Mouse (Mus musculus) stomach, embryonic 15.5 days (tissue): ENCODE results near the gene Gpr153. TPM values are rescaled to one million over a fixed set of nuclear protein-coding genes. Genes with fewer than 3 reads are reported as not detected.

Source experiments
- ATAC-seq: fragments of 200-750 bp; cut with Nextera tagmentation; 2 replicates; pipeline ENCODE4 v1.8.0; 2017; ENCODE audit warnings: low read depth, moderate number of reproducible peaks, moderate TSS enrichment; ENCODE audit not compliant: insufficient read depth, low FRiP score
- H3K27ac ChIP-seq: fragments of 300-500 bp; sonication (generic); 2 replicates; pipeline ENCODE4 v1.5.1; 2015; ENCODE audit warnings: mild to moderate bottlenecking, inconsistent platforms
- H3K27me3 ChIP-seq: fragments of 300-500 bp; sonication (generic); replicated peaks from 2 replicates; pipeline ENCODE4 v1.6.1; 2015; ENCODE audit warnings: inconsistent platforms
- H3K36me3 ChIP-seq: fragments of 300-500 bp; sonication (generic); 2 replicates; pipeline ENCODE4 v1.6.1; 2015; ENCODE audit warnings: inconsistent platforms
- H3K4me1 ChIP-seq: fragments of 300-500 bp; sonication (generic); 2 replicates; pipeline ENCODE4 v1.6.1; 2015; ENCODE audit warnings: inconsistent platforms
- H3K4me2 ChIP-seq: fragments of 300-500 bp; sonication (generic); 2 replicates; pipeline ENCODE4 v1.6.1; 2015; ENCODE audit warnings: mild to moderate bottlenecking, inconsistent platforms
- H3K4me3 ChIP-seq: fragments of 300-500 bp; sonication (generic); replicated peaks from 2 replicates; pipeline ENCODE4 v1.5.1; 2015; ENCODE audit warnings: inconsistent platforms
- H3K9ac ChIP-seq: fragments of 300-500 bp; sonication (generic); 2 replicates; pipeline ENCODE4 v1.6.1; 2015; ENCODE audit warnings: inconsistent platforms
- H3K9me3 ChIP-seq: fragments of 300-500 bp; sonication (generic); 2 replicates; pipeline ENCODE4 v1.6.1; 2016; ENCODE audit warnings: inconsistent platforms
- WGBS: fragments of 180-500 bp; shearing (Covaris S2); methylation state at CpG from one replicate; pipeline ENCODE4 v1.1.7; 2015; 5-methylcytosine and 5-hydroxymethylcytosine counted together
- polyA plus RNA-seq: library from polyadenylated mRNA; unstranded; fragments of >200 nt; fragmentation: Nextera tagmentation; extraction: Ambion mirVana; gene quantifications from 2 replicates; pipeline ENCODE4 v1.2.1, GENCODE M21; 2015

Gene Gpr153
- polyA plus RNA-seq, 1 experiment from 2014 or later = 13.5 TPM

DNA sequence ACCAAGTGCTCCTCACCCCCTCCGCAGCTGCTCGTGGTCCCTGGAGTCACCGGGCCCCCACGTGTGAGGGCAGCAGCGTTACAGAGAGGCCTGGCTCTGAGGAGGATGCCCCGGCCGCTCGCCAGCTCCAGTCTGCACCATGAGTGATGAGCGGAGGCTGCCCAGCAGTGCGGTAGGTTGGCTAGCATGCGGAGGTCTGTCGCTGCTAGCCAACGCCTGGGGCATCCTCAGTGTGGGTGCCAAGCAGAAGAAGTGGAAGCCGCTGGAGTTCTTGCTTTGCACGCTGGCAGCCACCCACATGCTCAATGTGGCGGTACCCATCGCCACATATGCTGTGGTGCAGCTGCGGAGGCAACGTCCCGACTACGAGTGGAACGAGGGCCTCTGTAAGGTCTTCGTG is 5.0 kb downstream of the Gpr153 start:
- Histone ChIP-seq H3K36me3 (no peaks in the 10 kb centered on the region), H3K4me2 (no peak overlapping the region), H3K4me3 (no peak overlapping the region), H3K27ac (no peak overlapping the region), H3K9ac (no peak overlapping the region), H3K9me3 (no peaks in the 10 kb centered on the region), H3K4me1 (peaks cover 25% of the 10 kb centered on the region), H3K27me3 (peaks cover 55% of the 10 kb centered on the region)
- no peak for ATAC-seq
- WGBS = 84% methylated on average over 23 of the region's 23 CpGs

DNA sequence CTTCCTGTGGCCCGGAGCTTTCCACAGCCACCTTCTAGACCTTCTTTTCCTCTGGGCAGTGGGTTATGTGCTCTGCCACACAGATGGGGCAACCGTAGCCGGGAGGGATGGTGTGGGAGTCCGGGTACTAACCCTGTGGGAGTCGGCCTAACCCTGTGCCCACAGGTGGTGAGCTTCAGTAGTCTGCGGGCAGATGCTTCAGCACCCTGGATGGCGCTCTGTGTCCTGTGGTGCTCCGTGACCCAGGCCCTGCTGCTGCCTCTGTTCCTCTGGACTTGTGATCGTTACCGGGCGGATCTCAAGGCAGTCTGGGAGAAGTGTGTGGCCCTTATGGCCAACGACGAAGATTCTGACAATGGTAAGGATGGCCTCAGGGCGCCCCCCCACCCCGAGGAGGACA is 7.6 kb downstream of the Gpr153 start:
- no peaks in the 10 kb centered on the region for H3K9me3 ChIP-seq
- H3K27me3 ChIP-seq = peaks cover 67% of the 10 kb centered on the region
- H3K4me1 ChIP-seq = peaks cover 20% of the 10 kb centered on the region
- no peak overlapping the region for H3K9ac ChIP-seq
- no peak overlapping the region for H3K27ac ChIP-seq
- no peak overlapping the region for H3K4me3 ChIP-seq
- H3K4me2 ChIP-seq = no peak overlapping the region
- 52% methylated on average over 15 of the region's 15 CpGs for WGBS
- H3K36me3 ChIP-seq = no peaks in the 10 kb centered on the region
- ATAC-seq = no peak

DNA sequence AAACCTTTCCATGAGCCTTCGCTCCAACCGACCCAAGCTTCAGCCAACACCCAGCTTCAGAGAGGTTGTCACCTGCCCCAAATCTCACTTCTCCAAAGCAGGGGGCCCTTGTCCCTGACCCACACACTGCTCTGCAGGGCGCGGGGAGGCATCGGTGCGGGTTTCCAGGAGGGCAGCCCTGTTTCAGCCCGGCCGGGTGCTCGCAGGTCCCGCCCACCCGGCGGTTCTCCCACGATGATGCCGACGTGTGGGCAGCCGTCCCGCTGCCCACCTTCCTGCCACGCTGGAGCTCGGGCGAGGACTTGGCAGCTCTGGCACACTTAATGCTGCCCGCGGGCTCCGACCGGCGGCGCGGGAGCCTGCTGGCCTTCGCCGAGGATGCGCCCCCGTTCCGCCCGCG is 8.7 kb downstream of the Gpr153 start:
- Histone ChIP-seq H3K4me1 (peaks cover 20% of the 10 kb centered on the region), H3K9ac (no peak overlapping the region), H3K4me3 (peak overlapping the region; percentile 25), H3K27ac (no peak overlapping the region), H3K4me2 (peak overlapping the region; percentile 59), H3K27me3 (peaks cover 78% of the 10 kb centered on the region), H3K36me3 (no peaks in the 10 kb centered on the region), H3K9me3 (no peaks in the 10 kb centered on the region)
- no peak for ATAC-seq
- 21% methylated on average over 34 of the region's 34 CpGs for WGBS

DNA sequence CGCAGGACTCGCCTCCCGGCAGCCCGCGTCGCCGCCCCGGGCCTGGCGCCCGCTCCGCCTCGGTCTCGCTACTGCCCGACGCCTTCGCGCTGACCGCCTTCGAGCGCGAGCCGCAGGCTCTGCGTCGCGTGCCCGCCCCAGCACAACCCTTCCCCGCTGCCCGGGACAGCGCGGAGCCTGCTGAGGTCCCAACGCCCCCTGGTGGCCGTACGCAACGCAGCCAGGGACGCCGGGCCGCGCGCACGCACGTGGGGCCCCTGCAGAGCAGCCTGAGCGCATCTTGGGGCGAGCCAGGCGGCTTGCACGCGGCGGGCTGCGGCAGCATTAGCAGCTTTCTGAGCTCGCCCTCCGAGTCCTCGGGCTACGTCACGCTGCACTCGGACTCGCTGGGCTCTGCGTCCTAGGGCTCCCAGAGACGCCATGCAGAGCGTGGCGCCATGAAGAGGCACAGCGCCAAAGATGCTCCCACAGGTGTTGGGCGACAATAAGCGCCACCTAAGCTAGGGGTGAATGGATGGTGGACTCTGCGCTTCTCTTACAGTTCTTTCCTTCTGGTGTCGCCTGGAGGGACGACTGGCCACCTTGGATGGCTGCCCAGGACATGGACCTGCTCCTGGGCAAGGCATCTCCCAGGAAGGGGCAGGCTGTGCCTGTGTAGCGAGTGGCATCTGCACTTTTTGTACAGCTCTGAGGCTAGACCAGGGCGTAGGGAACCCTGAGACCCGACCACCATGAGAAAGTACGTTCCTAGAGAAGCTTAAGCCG is 9.3 kb downstream of the Gpr153 start:
- Histone ChIP-seq H3K4me1 (peaks cover 20% of the 10 kb centered on the region), H3K4me2 (peak overlapping the region; percentile 59), H3K36me3 (no peaks in the 10 kb centered on the region), H3K4me3 (peak overlapping the region; percentile 25), H3K27ac (no peak overlapping the region), H3K9me3 (no peaks in the 10 kb centered on the region), H3K9ac (no peak overlapping the region), H3K27me3 (peaks cover 84% of the 10 kb centered on the region)
- 6% methylated on average over 68 of the region's 70 CpGs for WGBS
- peak; percentile 81; the same call in 1 of the 2 replicates for ATAC-seq

DNA sequence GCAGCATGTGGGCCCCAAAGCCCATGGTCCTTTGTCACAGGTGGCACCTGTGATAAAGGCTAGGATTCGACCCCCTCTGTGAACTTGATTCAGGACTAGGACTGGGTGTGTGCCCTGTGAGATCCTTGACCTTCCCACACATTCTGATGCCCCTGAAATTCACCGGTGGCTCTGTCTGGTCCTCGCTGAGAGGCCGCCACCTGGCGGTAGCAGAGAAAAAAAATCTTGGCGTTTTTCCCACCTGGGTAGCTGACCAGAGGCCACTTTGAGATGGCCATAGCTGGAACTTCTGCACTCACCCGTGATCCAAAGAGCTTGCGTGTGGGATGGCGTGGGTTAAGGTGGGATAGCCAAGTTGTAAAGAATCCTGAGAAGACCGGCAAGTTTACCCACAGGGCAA is 11.5 kb downstream of the Gpr153 start:
- Histone ChIP-seq H3K4me2 (no peak overlapping the region), H3K9ac (no peak overlapping the region), H3K4me1 (peaks cover 24% of the 10 kb centered on the region), H3K27ac (no peak overlapping the region), H3K4me3 (no peak overlapping the region), H3K9me3 (no peaks in the 10 kb centered on the region), H3K27me3 (peaks cover 88% of the 10 kb centered on the region), H3K36me3 (no peaks in the 10 kb centered on the region)
- 3% methylated on average over 10 of the region's 10 CpGs for WGBS
- ATAC-seq = no peak

DNA sequence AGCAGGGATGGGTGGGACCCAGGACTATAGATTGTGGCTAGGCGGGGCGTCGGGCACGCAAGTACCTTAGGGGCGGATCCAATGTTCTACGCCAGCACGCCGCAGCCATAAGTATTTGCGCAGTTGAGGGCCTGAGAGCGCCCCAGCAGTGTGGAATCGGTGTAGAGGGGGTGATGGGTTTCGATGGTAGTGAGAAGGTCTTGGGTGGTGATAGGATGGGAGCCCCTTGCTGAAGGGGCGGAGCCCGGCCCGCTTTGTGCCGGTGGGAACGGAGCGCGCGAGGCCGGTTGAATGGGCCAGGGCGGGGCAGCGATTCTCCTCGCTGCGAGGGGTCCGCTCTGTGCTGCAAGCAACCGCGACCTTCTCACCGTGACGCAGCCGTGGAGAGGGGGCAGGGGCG is 12.2 kb downstream of the Gpr153 start:
- H3K4me2 ChIP-seq = peak overlapping the region; percentile 49
- no peak overlapping the region for H3K9ac ChIP-seq
- ATAC-seq = no peak
- peak overlapping the region; percentile 14 for H3K4me3 ChIP-seq
- H3K27me3 ChIP-seq = peaks cover 88% of the 10 kb centered on the region
- 6% methylated on average over 32 of the region's 32 CpGs for WGBS
- H3K4me1 ChIP-seq = peaks cover 29% of the 10 kb centered on the region
- H3K27ac ChIP-seq = no peak overlapping the region
- no peaks in the 10 kb centered on the region for H3K9me3 ChIP-seq
- H3K36me3 ChIP-seq = no peaks in the 10 kb centered on the region

DNA sequence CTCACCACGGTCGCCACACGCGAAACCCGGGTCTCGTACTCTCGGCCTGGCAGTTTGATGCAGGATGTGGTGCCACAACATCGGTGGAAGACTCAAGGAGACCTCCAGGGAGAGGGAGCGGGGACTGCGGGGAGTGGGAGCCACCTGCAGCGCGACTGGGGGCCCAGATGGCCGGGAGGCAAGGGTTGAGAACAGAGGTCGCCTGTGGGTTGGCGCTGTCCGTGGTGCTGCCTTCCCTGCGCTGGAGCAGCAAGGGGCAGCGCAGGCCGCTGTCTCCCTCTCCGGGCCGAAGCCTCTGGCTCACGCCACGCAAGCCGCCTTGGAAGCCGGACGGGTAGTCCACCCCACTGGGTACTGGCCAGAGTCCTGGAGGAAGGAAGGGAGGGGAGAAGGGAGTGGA is 12.9 kb downstream of the Gpr153 start:
- Histone ChIP-seq H3K4me3 (no peak overlapping the region), H3K27ac (no peak overlapping the region), H3K9me3 (no peaks in the 10 kb centered on the region), H3K4me2 (no peak overlapping the region), H3K27me3 (peaks cover 88% of the 10 kb centered on the region), H3K4me1 (peaks cover 29% of the 10 kb centered on the region), H3K36me3 (no peaks in the 10 kb centered on the region), H3K9ac (no peak overlapping the region)
- WGBS = 5% methylated on average over 25 of the region's 26 CpGs
- ATAC-seq = no peak

DNA sequence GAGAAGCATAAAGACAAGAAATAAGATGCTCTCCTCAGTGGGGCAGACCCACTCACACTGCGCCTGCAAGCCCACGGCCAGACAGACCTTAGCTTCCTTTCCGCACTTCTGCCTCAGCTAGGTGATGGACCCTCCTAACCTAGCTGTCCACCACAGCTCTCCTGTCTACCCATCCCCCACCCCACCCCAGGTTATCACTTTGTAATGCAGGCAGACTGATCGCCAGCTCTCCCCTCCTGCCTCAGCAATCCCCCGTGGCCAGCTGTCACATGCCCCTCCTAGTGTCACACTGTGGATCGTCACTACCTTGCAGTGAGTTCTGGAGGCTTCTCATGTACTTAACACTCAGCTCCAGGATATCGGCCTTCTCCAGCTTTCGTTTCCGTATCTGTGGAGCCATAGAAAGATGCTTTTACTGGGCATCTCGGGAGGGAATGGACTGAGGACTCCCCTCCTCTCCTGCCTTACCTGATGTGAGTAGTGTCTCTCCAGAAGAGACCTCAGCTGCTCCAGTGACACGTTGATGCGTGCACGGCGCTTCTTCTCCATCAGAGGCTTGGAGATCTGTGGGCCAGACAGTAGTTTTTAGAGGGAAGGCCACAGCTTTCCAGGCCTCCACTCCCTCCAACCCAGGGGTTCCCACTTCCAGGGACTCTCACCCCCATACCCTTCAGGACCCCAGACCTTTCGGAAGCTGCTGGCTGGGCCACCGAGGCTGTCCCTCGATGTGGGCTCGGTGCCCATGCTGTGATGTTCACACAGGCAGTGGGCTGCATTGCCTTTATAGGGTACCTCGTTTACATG is 13.5 kb downstream of the Gpr153 start:
- H3K4me1 ChIP-seq = peaks cover 29% of the 10 kb centered on the region
- H3K36me3 ChIP-seq = no peaks in the 10 kb centered on the region
- H3K4me2 ChIP-seq = no peak overlapping the region
- H3K27ac ChIP-seq = no peak overlapping the region
- H3K4me3 ChIP-seq = no peak overlapping the region
- H3K9ac ChIP-seq = no peak overlapping the region
- H3K27me3 ChIP-seq = peaks cover 88% of the 10 kb centered on the region
- no peak for ATAC-seq
- H3K9me3 ChIP-seq = no peaks in the 10 kb centered on the region
- WGBS = 23% methylated on average over 19 of the region's 19 CpGs

DNA sequence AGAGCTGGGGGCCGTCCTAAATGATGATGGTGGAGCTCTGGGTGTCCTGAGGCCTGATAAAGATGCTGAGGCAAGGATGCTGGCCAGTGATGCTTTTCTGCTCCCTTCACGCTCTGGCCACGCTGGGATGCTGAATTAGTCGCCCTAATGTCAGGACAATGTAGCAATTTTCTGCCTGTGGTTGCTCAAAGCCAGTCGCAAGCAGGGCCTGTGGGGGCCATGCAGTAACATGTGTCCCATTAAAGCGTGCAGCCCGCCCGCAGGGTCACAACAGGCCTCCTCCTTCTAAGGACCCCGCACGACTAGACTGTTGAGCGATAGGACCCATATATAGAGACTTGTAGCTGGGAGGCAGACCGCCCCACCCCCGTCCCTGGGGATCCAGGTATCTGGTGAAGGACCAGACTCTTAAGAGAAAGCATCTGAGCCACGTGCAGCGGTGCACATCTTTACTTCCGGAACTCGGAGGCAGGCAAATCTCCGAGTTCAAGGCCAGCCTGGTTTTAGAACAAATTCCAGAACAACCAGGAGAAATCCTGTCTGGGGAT is 14.4 kb downstream of the Gpr153 start:
- H3K27ac ChIP-seq = no peak overlapping the region
- H3K27me3 ChIP-seq = peaks cover 87% of the 10 kb centered on the region
- WGBS = 60% methylated on average over 18 of the region's 18 CpGs
- no peaks in the 10 kb centered on the region for H3K36me3 ChIP-seq
- no peak for ATAC-seq
- H3K4me3 ChIP-seq = no peak overlapping the region
- peaks cover 22% of the 10 kb centered on the region for H3K4me1 ChIP-seq
- H3K9ac ChIP-seq = no peak overlapping the region
- no peak overlapping the region for H3K4me2 ChIP-seq
- no peaks in the 10 kb centered on the region for H3K9me3 ChIP-seq

DNA sequence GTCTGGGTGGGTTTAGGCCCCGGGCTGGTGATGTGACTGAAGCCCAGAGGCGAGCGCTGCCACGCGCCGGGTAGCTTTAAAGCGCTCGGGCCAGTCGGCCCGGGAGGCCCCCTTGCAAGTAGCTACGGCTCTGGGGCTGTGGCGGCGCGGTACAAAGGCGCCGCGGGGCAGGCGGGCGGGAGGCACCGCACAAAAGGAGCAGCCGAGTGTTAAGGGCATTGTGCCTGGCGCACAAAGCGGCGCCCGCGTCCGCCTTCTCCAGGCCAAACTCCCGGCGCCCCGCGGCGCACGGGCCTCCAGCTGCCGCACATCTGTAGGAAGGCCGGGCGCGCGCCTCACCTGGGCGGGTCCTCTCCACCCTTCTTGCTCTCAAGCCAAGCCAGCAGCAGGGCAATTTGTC is 16.4 kb downstream of the Gpr153 start:
- H3K9ac ChIP-seq = no peak overlapping the region
- H3K4me2 ChIP-seq = peak overlapping the region; percentile 50
- under 1% methylated on average over 34 of the region's 39 CpGs for WGBS
- no peak overlapping the region for H3K27ac ChIP-seq
- ATAC-seq = no peak
- H3K9me3 ChIP-seq = no peaks in the 10 kb centered on the region
- H3K27me3 ChIP-seq = peaks cover 79% of the 10 kb centered on the region
- peaks cover 20% of the 10 kb centered on the region for H3K4me1 ChIP-seq
- no peaks in the 10 kb centered on the region for H3K36me3 ChIP-seq
- peak overlapping the region; percentile 22 for H3K4me3 ChIP-seq

DNA sequence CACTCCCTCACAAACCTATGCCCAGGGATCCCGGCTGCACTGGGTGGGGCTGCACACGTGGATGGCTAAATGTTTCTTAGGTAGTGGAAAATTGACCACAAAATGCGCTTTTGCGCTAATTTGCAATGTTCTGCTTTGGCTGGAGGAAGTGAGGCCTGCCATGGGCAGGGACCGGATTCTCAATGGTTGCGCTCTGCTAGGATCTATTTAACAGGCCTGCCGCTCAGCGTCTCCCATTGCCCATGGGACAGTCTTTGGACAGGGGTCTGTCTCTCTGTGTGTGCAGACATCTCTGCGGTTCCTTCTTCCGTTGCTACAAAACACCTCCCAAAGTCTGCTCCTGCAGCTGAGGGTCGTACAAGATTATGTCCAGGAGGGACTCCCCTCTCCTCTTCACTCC is 17.0 kb downstream of the Gpr153 start:
- H3K9ac ChIP-seq = no peak overlapping the region
- no peaks in the 10 kb centered on the region for H3K9me3 ChIP-seq
- WGBS = 24% methylated on average over 11 of the region's 11 CpGs
- H3K36me3 ChIP-seq = no peaks in the 10 kb centered on the region
- H3K4me3 ChIP-seq = no peak overlapping the region
- ATAC-seq = no peak
- peaks cover 18% of the 10 kb centered on the region for H3K4me1 ChIP-seq
- no peak overlapping the region for H3K4me2 ChIP-seq
- H3K27ac ChIP-seq = no peak overlapping the region
- H3K27me3 ChIP-seq = peaks cover 72% of the 10 kb centered on the region

DNA sequence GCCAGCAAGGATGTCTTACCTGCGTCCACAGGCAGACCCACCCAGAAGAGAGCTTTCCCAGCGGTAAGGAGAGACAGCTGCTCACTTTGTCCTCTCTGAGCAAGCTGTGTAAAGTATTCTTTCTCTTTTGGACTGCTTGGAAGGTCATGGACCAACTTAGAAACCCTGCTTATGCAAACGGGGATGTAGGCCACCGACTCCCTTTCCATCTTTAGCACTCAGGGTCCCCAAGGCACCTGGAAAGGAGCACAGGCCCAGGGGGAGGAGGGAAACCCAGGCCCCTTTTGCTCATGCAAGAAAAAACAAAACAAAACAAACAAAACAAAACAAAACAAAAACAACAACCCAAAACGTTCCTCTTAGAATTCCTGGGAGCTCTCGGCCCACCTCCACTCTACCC is 17.5 kb downstream of the Gpr153 start, which contains the start of gene Hes3:
Gene Hes3 (minus strand): TSS at position 101 of the 400 bp plus-strand sequence.
- Histone ChIP-seq H3K4me2 (peak within 1 kb of the TSS; percentile 50), H3K36me3 (no peaks in the 10 kb centered on the region), H3K27ac (no peak within 1 kb of the TSS), H3K27me3 (peaks cover 67% of the 10 kb centered on the region), H3K9ac (no peak within 1 kb of the TSS), H3K4me1 (peaks cover 15% of the 10 kb centered on the region), H3K4me3 (peak within 1 kb of the TSS; percentile 22), H3K9me3 (no peaks in the 10 kb centered on the region)
- WGBS = 33% methylated on average over 6 of the region's 6 CpGs
- ATAC-seq = no peak
